Mouse (Mus musculus): ENCODE data around the gene Gm9918.

Gm9918 gene

GRCm38 (mm10) chr15:102245461-102245881 is 24.9 kb upstream of the Gm9918 start:
- 19% methylated on average over 14 of the region's 14 CpGs for WGBS

GRCm38 (mm10) chr15:102245891-102246741 is 24.2 kb upstream of the Gm9918 start:
- 2% methylated on average over 43 of the region's 44 CpGs for WGBS

GRCm38 (mm10) chr15:102246866-102247251 is 23.5 kb upstream of the Gm9918 start:
- under 1% methylated on average over 35 of the region's 35 CpGs for WGBS

DNA sequence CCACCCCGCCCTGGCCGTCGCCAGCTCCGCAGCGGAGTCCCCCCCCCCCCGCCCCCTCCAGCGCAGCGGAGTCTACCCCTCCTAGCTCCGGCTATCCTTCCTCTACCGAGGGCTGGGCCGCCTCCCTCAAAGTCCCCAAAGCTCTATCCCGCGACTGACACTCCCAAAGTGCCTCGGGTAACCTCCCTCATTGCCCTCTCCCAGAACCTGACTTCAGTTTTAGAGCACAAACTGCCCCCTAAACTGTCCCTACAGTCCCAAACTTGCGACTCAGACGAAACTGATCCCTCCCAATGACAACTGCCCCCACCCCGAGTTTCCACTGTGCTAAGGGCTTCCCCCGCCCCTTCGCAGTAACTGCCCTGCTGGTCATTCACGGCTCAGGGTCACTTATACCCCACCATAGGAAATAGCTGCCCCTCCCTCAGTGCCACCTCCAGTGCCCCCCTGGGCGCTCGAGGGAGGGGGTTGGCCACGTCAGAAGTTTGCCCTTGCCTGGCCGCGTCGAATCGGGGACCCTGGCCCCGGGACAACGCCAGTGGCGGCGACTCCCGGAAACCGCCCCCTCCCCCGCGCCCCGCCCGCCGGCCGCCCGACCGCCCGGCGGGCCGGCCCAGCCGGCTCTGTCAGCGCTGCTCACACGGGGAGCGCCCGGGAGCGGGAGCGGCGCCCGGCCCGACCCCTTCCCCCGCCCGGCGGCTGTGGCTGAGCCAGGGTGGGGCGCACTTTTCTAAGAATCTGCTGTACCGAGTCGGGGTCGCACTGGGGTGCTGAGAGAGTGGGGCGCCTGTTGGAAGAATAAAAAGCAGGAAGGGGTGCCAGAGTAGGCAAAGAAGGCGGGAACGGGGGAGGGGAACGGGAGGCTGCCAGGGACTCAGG is 22.9 kb upstream of the Gm9918 start:
- WGBS, result 1% methylated on average over 64 of the region's 65 CpGs

DNA sequence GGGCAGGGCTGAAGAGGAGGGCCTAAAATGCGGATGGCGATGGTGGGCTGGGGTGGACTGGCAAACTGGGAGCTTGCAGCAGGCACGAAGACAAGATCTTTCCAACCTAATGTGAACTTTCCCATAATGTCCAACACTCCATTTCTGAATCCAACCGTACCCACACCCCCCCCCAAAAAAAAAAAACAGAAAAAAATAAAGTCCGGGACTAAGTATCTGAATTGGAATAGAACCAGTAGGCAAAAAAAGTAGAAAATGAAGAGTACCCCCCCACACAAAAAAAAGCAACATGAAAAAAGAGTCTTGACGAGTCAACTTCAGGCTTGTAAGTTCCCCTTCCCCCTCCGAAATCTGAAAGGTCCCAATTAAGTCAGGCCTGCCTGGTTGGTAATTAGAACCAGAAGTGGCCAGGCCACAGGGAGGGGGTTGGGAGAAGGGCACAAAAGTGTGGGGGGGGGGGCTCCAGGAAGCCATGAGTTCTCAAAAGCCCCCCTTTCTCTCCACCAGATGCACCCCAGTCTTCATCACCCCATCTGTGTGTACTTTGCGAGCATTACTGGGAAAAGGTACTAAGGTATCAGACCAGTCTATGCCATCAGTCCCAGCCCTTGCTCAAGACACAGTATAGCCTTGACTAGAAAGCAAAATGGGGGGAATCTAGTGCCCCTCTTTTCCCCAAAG is 22.1 kb upstream of the Gm9918 start:
- WGBS, result 26% methylated on average over 8 of the region's 8 CpGs

DNA sequence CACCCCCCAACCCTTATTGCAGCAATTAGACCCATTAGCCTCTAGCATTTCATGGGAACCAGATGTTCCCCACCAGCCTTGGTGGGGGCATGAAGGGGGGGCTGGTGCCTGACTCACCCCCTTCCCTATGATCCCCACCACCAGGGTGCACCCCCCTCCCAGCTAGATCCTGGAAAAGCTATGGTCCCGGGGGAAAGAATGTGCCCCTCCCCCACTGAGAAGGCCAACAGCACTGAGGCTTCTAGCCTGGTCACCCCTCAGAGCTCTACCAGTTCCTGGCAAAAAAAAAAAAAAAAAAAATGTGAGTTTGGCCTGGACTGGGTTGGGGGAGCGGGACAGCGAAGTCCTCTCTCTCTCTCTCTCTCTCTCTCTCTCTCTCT is 21.6 kb upstream of the Gm9918 start:
- 45% methylated on average over 3 of the region's 3 CpGs for WGBS

DNA sequence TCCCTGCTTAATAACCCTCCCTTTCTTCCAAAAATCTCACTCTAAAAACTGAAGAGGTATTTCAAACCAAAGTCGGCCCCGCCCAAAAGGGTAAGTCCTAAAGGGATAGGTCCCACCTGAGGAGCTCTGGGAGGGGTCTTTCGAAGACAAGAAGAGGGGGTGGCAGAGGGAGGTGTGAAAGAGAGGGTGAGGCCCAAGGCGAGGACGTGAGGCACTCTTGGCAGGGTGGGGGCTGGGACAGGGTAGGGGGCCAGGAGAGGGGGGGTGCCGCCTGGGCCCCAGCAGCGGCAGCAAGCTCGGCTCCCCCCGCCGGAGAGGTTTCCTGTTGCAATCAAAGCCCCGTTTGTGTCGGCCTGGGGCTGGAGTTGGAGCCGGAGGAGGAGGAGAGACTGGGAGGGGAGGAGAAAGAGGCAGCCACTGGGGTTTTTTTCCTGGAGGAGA is 21.1 kb upstream of the Gm9918 start:
- 35% methylated on average over 13 of the region's 13 CpGs for WGBS

GRCm38 (mm10) chr15:102249967-102250366 is 20.4 kb upstream of the Gm9918 start:
- WGBS, result 82% methylated on average over 9 of the region's 9 CpGs

DNA sequence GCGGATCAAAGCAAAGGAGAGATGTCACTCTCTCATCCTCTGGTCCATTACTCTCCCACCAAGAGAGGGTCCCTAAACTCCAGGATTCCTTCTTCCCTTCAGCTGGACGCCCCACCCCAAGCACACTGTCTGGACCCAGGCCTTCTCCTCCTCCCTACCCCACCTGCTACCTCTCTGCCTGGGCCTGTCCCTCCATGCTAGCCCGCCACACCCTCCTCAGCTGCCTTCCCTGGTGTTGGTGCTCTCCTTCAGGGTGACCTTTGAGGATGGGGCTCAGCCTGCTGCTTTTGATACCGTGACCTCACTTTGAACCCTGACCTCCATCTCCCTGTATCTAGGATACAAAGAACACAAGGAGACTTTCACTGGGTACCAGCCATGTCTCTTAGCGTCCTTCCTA is 19.8 kb upstream of the Gm9918 start:
- whole genome bisulfite sequencing, result 89% methylated on average over 5 of the region's 5 CpGs

GRCm38 (mm10) chr15:102255547-102256255 is 14.7 kb upstream of the Gm9918 start:
- 62% methylated on average over 14 of the region's 14 CpGs for WGBS

DNA sequence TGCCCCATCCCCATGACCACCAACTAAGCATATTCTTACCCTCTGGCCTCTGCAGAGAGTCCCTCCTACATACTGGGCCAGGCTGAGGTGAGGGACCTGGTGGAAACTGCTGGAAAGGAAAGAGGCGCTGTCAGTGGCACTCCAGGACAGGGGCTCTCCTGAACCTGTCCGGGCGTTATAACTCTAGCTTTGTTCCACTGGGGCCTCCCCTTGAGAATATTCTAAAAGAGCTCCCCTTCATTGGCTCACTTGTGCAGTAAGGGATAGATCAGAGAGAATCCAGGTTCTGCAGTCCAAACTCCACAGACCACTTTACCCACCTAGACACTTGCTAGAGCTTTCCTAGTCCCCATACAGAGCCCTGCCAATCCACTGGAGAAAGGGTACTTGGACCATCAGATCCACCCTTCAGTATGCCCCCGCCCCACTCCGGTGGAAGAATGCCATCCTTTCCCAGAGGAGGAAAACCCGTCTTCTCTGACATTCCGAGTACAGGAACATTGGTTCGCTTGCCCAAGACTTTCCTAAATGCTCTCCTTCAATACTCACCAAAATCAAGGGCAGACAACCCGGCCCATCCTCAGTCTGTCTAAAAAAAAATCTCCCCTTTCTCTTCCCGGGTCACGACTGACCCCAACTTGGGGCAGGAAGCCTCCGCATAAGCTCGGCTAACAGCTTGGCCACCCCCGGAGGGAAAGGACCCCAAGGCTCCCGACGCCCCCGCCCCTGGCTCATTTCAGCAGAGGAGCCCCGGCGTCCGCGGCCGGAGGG is 13.7 kb upstream of the Gm9918 start:
- 12% methylated on average over 22 of the region's 22 CpGs for WGBS

DNA sequence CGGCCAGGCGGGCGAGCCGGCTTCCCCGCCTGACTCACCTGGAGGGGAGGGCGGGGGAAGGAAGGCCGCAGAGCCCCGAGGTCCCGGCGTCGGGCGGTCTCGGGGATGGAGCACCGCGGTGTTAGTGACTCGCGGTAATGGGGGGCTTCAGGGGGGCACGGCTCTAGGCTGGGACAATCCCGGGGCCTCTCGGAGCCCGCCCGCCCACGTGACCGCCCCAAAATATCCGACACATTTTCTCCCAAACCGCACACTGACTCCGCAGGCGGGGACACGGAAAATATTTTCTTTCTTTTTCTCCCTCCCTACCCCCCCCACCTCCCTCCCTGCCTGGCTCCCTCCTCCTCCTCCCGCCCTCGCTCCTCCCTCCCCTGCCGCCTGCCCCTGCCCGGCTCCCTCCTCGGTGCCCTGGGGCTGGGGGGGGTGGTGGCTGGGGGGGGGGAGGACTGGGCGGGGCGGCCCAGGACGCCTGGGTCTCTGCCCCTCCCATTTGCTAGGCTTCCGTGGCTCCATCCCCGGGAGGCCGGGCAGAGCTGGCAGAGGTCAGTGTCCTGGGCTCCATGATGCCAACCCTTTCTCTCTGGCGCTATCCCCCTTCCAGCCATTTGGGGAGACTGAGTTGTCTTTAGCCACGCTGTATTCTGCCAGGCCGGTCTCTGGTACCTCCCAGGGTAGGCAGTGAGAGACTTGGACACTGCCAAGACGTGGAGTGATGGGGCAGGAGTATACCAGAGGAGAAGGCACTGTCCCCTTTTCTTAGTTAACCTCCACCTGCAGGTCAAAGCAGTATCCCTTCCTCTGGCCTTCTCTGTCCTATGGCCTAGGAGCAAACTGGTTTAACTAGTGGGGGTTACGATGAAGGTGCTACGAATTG is 12.9 kb upstream of the Gm9918 start, which contains the start of gene Rarg:
Gene Rarg (minus strand): TSS at position 316 of the 874 bp plus-strand sequence.
- WGBS, result 2% methylated on average over 43 of the region's 46 CpGs

DNA sequence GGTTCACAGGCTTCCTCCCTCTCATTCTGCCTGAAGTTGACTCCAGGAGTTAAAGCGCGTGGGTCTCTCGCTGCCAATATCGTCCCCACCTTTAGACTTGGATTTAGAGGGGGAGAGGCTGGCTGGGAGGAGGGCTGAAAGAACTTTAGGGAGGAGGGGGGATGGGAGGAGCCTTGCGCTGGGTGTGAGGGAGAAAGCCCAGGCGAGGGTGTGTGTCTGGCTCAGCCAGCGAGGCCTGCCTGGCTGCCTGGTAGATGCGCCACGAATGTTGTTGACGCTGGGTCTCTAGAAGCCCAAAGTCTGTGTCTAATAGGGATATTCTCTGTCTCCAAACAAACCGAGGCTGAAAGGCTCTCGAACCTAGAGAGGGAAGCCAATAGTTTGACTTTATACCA is 12.3 kb upstream of the Gm9918 start:
- WGBS, result 17% methylated on average over 12 of the region's 12 CpGs

GRCm38 (mm10) chr15:102258581-102259253 is 11.6 kb upstream of the Gm9918 start:
- 48% methylated on average over 11 of the region's 11 CpGs for WGBS

GRCm38 (mm10) chr15:102262582-102262981 is 7.8 kb upstream of the Gm9918 start:
- WGBS, result 43% methylated on average over 7 of the region's 7 CpGs

DNA sequence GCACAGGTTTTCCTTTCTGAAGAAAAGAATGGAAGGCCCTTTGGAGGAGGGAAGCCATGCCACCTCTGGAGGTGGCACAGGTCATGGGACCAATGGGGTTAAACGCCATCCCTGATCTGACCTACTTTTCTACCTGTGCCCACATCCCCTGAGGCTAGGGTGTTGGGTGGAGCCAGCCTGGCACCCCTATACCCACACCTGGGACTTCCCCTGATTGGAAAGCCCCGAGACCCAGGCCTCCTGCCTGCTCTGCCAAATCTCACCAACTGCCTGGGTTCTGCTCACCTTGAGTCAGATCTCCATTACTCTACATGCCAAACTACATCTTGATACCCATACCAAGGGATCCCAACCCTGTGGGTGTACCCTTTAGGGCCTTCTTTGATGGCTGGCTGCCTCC is 7.3 kb upstream of the Gm9918 start:
- 83% methylated on average over 2 of the region's 2 CpGs for WGBS

DNA sequence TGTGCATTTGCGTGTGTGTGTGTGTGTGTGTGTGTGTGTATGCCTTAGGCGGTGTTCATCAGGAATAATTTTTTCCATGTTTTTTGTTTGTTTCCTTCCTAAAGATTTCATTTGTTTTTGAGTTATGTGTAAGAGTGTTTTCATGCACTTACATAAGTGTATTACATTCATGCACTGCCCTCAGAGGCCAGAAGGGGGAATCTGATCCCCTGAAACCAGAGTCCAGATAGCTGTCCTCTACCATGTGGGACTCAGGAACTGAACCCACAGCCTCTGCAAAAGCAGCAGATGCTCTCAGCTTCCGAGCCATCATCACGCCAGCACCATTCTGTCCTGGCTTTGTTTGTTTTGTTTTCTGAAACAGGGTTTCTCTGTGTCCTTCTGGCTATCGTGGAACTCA is 4.8 kb upstream of the Gm9918 start:
- WGBS, result 86% methylated on average over 5 of the region's 5 CpGs

DNA sequence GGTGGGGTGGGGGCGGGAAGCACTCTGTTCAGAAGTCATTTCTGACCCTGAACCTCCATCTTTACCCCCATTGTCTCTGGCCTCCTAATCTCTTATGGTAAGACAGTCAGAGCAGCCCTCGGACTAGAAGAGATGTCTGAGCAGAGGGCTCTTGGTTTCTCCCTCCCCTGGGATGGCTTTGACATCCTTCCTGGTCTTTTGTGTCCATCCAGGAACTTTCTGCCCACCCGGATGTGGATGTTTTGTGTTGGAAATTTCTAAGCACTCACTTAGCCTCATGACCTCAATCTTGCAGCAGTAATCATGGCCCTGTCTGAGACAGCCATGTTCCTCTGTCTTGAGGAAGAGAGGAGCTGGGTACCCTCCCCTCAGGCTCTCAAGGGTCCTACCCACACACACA is 1.1 kb downstream of the Gm9918 start:
- 53% methylated on average over 3 of the region's 3 CpGs for WGBS
